Mouse (Mus musculus): Measurements from ENCODE around the gene Angptl7. TPM values are rescaled to one million over a fixed set of nuclear protein-coding genes. Genes with fewer than 3 reads are reported as not detected.
A peak's percentile ranks its signal among the peaks of the same experiment; 100 is the strongest.

Gene Angptl7
- under 1 TPM; 0.61 to 0.77 TPM for total RNA-seq (2021)
- long read RNA-seq, experiment 1, partial matches to known transcripts = 0 of 1 reads
- long read RNA-seq, experiment 1, other reads (novel, unspliced or antisense) = 0 of 1 reads
- long read RNA-seq, experiment 2, partial matches to known transcripts = 0 of 1 reads
- long read RNA-seq, experiment 2, other reads (novel, unspliced or antisense) = 0 of 1 reads

- no peak for DNase-seq (ENCODE audit: low spot score in 2 of 2)
These were observed at the start of gene Angptl7 for GRCm38 (mm10) chr4:148500410-148500867. Angptl7 (minus strand) TSS chr4:148500460.

- no peak for DNase-seq (ENCODE audit: low spot score in 2 of 2)
These were observed 48.8 kb upstream of the Angptl7 start for GRCm38 (mm10) chr4:148549106-148549505.

- DNase-seq (ENCODE audit: low spot score in 2 of 2) = no peak
These were observed 35.6 kb upstream of the Angptl7 start for GRCm38 (mm10) chr4:148535876-148536275.

GRCm38 (mm10) chr4:148533613-148534328 is 33.5 kb upstream of the Angptl7 start:
- peak in 1 of 2 experiments; percentile 30 for DNase-seq (ENCODE audit: low spot score in 2 of 2)

GRCm38 (mm10) chr4:148532516-148532915 is 32.3 kb upstream of the Angptl7 start:
- DNase-seq (ENCODE audit: low spot score in 2 of 2) = no peak

GRCm38 (mm10) chr4:148531341-148531740 is 31.1 kb upstream of the Angptl7 start:
- DNase-seq (ENCODE audit: low spot score in 2 of 2) = no peak

- no peak for DNase-seq (ENCODE audit: low spot score in 2 of 2)
These were observed 30.5 kb upstream of the Angptl7 start for GRCm38 (mm10) chr4:148530778-148531177.

GRCm38 (mm10) chr4:148530351-148530750 is 30.1 kb upstream of the Angptl7 start:
- no peak for DNase-seq (ENCODE audit: low spot score in 2 of 2)

- no peak for DNase-seq (ENCODE audit: low spot score in 2 of 2)
These were observed 27.1 kb upstream of the Angptl7 start for GRCm38 (mm10) chr4:148527158-148527910.

- DNase-seq (ENCODE audit: low spot score in 2 of 2) = no peak
These were observed 23.3 kb upstream of the Angptl7 start for GRCm38 (mm10) chr4:148523538-148523937.

- DNase-seq (ENCODE audit: low spot score in 2 of 2) = peak; percentile 23 to 47
These were observed 18.1 kb upstream of the Angptl7 start for GRCm38 (mm10) chr4:148518235-148518795.

GRCm38 (mm10) chr4:148517809-148518208 is 17.5 kb upstream of the Angptl7 start:
- no peak for DNase-seq (ENCODE audit: low spot score in 2 of 2)

GRCm38 (mm10) chr4:148515313-148515712 is 15.1 kb upstream of the Angptl7 start:
- DNase-seq (ENCODE audit: low spot score in 2 of 2) = no peak

- DNase-seq (ENCODE audit: low spot score in 2 of 2) = peak; percentile 37 to 41
These were observed 12.8 kb upstream of the Angptl7 start for GRCm38 (mm10) chr4:148513021-148513559.

- no peak for DNase-seq (ENCODE audit: low spot score in 2 of 2)
These were observed 11.1 kb upstream of the Angptl7 start for GRCm38 (mm10) chr4:148511334-148511733.

- DNase-seq (ENCODE audit: low spot score in 2 of 2) = no peak
These were observed 10.4 kb upstream of the Angptl7 start for GRCm38 (mm10) chr4:148510691-148511090.

- no peak for DNase-seq (ENCODE audit: low spot score in 2 of 2)
These were observed 9.3 kb upstream of the Angptl7 start for GRCm38 (mm10) chr4:148509450-148510084.

GRCm38 (mm10) chr4:148508084-148508849 is 8.0 kb upstream of the Angptl7 start:
- DNase-seq (ENCODE audit: low spot score in 2 of 2) = peak; percentile 50 to 71

GRCm38 (mm10) chr4:148507585-148507984 is 7.3 kb upstream of the Angptl7 start:
- no peak for DNase-seq (ENCODE audit: low spot score in 2 of 2)

GRCm38 (mm10) chr4:148504497-148504959 is 4.3 kb upstream of the Angptl7 start:
- DNase-seq (ENCODE audit: low spot score in 2 of 2) = no peak
